Mouse (Mus musculus) ZHBTc4 (cell line): Measurements from ENCODE around the gene Mga.

Experiments used
- DNase-seq: peaks from one replicate; pipeline ENCODE4 v3.0.0-alpha.2; 2011; ENCODE audit warnings: low read depth, low spot score

The Mga gene

GRCm38 (mm10) chr2:119987441-119987840, 90.4 kb downstream of the Mga start:
- no peak for DNase-seq

DNA sequence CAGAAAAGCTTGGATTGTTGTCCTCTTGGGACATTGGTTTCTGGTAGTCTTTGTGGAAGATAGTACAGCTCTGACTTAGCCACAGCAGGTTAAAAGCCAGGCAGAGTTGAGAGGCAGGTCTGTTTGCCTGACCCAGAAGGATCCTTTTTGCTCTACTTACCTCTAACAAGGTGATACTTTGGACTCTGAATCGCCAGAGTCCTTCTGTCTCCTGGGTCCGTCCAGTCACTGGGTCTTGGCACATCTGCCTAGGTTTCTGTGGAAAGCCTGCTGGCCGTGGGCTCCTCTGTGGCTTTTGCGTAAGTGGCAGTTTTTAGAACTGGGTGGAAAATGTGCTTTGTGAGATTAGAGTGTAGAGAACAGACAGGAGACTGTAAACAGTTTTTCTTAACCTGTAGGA, 91.9 kb downstream of the Mga start:
- no peak for DNase-seq

DNA sequence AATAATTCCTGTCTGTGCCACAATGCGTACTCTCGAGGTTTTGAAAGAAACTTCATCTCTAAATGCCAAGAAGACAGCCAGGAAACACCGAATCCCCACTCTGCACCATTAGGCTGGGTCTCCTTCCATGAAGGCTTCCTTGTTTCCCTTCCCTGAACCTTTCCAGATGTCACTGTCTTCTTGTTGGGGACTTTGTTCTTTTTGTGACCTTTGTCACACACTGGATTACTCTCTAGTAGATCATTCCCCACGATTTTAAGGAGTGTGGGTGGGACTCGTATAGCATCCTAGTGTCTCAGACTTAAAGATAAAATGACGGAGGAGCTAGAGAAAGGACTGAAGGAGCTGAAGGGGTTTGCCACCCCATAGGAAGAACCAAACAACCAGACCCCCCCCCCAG, 93.9 kb downstream of the Mga start:
- no peak for DNase-seq

- DNase-seq, result no peak
These were observed 95.3 kb downstream of the Mga start for GRCm38 (mm10) chr2:119992349-119992748.

DNA sequence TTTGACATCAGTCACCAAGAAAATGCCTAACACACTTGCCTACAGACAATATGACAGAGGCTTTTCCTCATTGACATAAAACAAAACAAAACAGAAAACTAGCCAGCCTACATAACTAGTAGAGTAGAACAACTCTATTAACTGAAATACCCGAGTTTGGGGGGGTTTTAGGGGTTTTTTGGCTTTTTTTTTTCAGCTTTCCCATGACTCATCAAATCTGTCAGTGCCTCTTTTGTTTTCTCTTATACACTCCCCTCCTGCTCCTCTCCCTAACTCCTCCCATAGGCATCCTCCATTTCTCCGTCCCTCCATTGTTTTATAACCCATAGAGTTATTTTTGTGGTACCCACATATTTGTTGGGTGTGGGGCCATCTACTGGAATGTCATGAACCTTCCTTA, 96.5 kb downstream of the Mga start:
- DNase-seq, result no peak

- no peak for DNase-seq
These were observed 97.8 kb downstream of the Mga start for GRCm38 (mm10) chr2:119994839-119995238.

- no peak for DNase-seq
These were observed 98.6 kb downstream of the Mga start for GRCm38 (mm10) chr2:119995391-119996281.

GRCm38 (mm10) chr2:119997354-119997753, 100.3 kb downstream of the Mga start:
- DNase-seq, result no peak

DNA sequence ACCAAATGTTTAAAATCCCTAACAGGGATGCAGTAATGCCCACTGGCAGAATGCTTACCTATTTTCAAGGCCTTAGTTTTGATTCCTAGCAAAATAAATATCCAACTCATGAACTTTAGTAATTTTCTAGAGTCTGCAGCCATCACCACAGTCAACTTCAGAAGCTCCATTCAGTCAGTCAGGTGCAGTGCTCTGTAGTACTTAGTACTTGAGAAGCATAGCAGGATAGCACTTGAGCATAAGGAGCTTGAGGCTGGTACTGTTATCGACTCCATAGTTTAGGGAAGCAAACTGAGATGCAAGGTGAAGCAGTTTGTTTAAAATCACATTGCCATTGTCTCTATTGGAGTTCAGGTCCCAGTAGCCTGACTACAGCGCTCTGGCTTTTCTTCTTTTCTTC, 102.7 kb downstream of the Mga start:
- no peak for DNase-seq

GRCm38 (mm10) chr2:120000882-120001584, 104.0 kb downstream of the Mga start:
- DNase-seq, result no peak

DNA sequence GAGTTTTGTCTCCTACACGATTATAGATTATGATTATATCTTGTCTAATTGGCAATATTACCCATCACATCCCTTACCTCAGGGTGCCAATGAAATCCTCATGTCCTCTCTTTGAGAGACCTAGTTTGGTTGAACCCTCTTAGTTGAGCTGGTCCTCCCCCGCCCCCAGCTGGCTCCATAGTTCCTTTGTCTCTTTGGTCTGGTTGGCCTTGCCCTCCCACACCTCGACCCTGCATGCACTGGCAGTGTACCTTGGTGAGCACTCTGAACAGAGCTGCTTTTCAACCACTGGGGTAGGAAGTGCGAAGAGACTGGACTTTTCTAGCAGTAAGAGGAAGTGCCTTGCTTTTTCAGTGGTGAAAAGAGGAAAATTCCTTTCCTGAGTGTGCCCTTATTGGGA, 104.9 kb downstream of the Mga start:
- no peak for DNase-seq

GRCm38 (mm10) chr2:120003970-120004369, 106.9 kb downstream of the Mga start:
- no peak for DNase-seq

DNA sequence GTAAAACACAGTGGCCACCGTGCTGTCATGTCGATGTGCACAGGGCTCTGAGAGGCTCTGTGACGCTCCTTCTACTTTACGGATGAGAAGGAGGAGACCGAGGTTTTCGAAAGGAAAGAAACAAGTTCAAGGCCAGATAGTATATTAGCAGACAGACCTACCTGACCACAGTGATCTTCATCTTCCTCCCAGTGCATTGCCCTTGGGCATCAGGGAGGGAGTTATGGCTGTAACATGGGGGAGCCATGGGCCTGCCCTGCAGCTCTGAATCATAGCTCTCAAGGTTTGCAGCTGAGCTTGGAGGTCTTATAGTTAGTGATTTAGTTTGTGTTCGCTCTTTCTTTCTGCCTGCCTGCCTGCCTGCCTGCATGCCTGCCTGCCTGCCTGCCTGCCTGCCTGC, 109.7 kb downstream of the Mga start:
- DNase-seq, result no peak

DNA sequence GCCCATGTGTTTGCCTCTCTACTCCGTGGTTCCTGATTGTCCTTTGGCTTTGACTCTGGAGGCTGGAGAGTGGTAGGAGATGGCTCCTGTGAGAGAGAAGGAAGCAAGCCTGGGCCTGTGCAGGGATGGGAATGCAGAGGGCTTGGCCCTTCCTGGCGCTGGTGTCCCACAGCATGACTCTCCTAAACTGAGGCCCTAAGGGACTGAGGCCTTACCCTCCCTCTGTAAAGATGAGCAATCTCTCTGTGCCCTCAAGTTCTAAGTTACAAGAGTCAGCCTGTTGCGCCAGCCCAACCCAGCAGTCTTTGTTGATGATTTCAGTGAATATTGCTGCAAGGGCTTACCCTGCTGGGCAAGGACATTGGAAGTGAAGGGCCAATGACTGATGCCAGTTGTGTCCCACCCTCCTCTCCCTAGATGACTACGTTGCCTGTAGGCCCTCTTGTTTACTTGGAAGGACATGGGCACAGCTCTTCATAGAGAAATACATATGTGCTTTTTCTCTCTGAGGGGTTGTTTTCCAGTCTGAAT, 110.7 kb downstream of the Mga start:
- DNase-seq, result no peak

DNA sequence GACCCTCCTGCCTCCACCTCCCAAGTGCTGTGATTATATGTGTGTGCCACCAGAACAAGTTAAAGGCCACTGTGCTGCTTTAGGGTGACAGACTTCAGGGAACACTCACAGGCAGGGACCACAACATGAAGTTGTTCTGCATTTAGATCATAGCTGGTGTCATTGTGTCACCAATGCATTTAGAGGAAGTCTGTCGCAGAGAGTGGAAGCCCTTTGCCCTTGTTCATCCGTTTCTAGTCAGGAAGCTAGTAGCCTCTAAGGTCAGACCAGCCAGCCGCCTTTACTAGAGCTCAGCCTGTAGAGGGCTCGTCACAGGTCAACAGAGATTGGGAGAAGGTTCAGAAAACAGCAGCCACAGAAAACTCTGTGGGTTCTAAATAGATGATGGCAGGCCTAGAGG, 111.6 kb downstream of the Mga start:
- no peak for DNase-seq

DNA sequence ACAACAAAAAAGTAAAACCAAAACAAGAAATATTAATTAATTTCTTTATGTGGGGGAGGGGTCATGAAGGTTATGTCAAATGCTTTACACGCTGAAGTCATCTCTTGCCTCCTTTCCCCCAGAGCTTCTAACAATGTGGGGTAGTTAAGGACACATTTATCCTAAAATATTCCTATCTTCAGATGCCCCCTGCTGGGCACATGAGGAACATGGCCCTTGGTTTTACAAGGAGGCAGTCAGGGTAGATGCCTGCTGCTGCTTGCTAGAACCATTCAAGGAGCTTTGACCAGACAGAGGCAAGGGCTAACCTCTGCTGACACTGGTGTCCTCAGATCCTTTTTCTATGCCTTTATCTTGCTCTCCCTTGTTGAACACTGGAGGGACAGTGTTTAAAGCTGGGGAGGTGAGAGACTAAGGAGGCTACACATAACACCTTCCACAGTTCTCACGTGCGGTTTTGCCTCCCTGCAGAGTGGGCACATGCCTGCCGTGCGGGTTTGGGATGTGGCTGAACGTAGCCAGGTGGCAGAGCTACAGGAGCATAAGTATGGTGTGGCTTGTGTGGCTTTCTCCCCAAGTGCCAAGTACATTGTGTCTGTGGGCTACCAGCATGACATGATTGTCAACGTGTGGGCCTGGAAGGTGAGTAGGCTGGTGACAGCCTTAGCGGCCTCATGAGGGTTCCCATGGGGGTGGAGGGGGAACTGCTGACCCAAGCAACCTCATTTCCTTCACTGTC, 114.6 kb downstream of the Mga start:
- peak; percentile 75 for DNase-seq

- no peak for DNase-seq
These were observed 115.9 kb downstream of the Mga start for GRCm38 (mm10) chr2:120012924-120013323.

DNA sequence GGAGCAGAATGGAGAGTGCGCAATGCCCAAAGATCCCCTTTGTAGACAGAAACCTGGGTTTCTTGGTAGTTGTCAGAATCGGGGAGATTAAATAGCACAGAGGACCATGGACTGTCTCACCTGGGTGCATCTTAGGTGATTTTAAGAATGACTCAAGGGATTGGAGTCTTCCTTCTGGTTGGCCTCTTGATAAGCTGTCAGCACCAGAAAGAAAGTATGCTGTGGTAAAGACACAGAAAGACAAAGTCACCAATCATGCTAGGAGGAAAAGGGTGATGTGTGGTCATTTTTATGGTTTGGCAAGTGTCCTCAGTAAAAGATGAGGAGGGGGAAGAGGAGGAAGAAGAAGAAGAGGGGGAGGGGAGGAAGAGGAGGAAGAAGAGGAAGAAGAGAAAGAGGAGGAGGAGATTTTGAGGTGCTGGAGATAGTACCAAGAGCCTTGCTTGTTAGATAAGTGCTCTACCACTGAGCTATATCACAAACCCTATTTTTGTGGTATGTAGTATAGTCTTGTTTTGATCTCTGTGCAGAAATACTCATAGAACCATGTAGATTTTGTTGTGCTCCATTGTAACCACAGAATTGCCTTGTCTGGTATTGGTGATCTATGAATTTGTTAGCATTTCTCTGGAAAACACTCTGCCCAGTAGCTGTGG, 116.9 kb downstream of the Mga start:
- no peak for DNase-seq

GRCm38 (mm10) chr2:120015882-120016281, 118.9 kb downstream of the Mga start:
- no peak for DNase-seq

DNA sequence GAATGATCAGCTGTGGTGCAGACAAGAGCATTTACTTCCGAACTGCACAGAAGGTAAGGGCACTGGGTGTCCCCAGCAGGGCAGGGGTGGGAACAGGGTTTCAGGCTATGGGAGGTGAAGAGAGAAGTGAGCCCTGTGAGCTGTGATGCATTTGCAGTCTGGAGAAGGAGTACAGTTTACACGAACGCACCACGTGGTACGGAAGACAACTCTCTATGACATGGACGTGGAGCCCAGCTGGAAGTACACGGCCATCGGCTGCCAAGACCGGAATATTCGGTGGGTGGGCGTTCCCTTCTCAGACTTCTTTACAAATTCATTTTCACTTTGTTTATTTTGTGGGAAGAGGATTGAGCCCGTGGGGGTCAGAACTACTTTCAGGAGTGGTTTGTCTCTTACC, 120.6 kb downstream of the Mga start:
- no peak for DNase-seq
